Mouse (Mus musculus): ENCODE results near the gene Gtpbp6. TPM values are rescaled to one million over a fixed set of nuclear protein-coding genes. Genes with fewer than 3 reads are reported as not detected.
A peak's percentile ranks its signal among the peaks of the same experiment; 100 is the strongest.

The Gtpbp6 gene
- polyA plus RNA-seq, 1 experiment from 2014 or later, result 39.3 TPM

DNA sequence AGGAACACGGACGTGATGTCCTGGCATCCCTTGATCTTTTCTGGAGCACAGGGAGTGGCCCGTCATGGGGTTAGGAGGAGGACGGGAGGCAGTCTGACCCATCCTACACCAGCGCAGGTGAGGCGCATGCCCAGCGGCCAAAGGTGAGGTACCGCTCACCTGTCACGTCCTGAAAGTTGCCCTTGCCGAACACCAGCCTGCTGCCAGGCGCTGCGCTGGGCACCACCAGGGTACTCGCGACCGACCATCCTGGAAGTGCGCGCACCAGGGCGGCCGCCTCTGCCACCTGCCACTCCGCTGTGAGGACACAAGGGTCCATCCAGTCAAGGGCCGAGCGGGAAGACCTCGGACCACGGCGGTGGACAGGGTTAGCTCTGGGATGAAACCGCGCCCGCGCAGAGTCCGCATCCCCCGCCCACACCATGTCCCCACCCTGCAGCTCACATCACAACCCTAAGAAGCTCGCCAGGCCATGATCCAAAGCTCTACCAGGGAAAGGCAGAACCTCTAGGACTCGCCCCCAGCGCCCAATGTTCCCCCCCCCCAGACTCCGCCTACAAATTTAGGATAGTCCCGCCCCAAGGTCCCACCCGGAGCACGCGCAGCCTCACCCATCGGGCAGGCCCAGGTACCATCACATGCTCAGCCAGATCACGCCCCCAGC is 964 bp downstream of the Gtpbp6 start:
- 20% methylated on average over 31 of the region's 41 CpGs for WGBS
- Histone ChIP-seq H3K9me3 (no peaks in the 10 kb centered on the region), H3K36me3 (replicated peaks) (peaks cover 45% of the 10 kb centered on the region), H3K4me1 (peaks cover 19% of the 10 kb centered on the region), H3K4me2 (peak overlapping the region; percentile 89), H3K27ac (peak overlapping the region; percentile 96), H3K9ac (peak overlapping the region; percentile 89), H3K27me3 (peaks cover 4% of the 10 kb centered on the region; the same call in 1 of the 2 replicates), H3K4me3 (replicated peaks) (peak overlapping the region; percentile 79)
- peak; percentile 24 for ATAC-seq (ENCODE audit: low FRiP score)

DNA sequence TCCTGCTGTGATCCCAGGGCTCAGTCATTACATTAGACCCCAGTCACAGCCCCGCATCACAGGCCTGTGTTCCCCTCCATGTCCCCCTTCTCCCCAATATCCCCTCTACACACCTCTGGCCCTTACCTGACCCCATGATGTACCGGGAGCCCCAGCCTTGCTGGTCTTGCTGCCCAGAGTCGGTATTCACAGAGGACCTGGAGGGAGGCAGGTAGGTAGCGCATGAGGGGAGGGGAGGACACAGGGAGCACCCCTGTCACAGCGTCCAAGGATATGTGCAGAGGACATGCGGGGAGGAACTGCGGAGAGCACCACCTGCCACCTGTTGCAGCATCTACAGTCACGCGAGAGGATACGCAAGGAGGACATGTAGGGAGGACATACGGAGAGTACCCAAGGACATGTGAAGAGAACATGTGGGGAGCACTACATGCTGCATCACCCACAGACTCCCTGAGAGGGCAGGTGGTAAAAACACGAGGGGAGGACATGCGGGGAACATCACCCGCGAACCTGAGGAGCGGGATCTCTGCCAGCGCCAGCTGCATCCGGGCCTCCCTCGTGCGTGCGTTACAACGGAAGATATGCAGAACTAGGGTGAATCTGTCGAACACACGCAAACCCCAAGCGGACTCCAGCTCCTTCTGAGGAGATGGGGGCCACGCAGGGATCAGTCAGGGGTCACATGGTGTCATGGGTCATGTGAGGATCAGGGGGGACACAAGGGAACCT is 1.7 kb downstream of the Gtpbp6 start:
- peaks cover 26% of the 10 kb centered on the region for H3K4me1 ChIP-seq
- H3K4me2 ChIP-seq, result peak overlapping the region; percentile 89
- H3K4me3 ChIP-seq (replicated peaks), result peak overlapping the region; percentile 79
- H3K27me3 ChIP-seq, result peaks cover 11% of the 10 kb centered on the region
- no peak overlapping the region for H3K9ac ChIP-seq
- H3K27ac ChIP-seq, result no peak overlapping the region
- H3K36me3 ChIP-seq (replicated peaks), result peaks cover 45% of the 10 kb centered on the region
- H3K9me3 ChIP-seq, result no peaks in the 10 kb centered on the region
- 95% methylated on average over 26 of the region's 26 CpGs for WGBS
- no peak for ATAC-seq (ENCODE audit: low FRiP score)

DNA sequence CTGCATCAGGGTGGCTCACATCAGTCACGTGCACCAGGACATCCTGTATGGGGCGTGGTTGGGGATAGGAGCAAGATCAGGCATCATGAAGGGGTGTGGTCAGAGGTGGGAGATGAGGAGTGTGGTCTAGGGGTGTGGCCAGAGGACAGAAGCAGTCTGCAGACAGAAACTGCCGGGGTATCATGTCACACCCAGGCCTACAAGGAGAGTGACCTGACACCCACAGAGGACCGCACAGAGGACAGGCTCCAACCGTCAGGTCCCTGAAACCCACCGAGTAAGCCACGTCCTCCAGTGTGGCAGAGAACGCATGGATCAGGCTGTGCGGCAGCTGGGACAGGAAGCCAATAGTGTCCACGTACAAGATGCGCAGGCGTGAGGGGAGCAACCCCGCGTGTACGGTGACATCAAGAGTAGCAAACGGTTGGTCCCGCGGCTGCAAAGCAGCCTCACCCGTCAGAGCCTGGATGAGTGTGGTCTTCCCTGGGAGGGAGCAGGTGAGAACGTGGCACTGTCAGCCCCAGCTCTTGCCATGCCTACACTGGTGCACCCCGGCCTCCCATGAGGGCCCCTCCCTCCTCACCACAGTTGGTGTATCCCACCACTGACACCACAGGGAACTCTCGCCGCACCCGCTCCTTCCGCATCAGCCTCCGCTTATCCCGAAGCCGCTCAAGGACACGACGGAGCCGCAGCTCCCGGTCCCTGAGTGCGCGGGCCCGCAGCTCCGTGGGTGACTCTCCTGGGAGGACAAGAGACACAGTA is 3.2 kb downstream of the Gtpbp6 start:
- 96% methylated on average over 36 of the region's 36 CpGs for WGBS
- peaks cover 34% of the 10 kb centered on the region for H3K4me1 ChIP-seq
- ATAC-seq (ENCODE audit: low FRiP score), result no peak
- H3K4me2 ChIP-seq, result no peak overlapping the region
- peaks cover 26% of the 10 kb centered on the region for H3K27me3 ChIP-seq
- H3K36me3 ChIP-seq (replicated peaks), result peaks cover 45% of the 10 kb centered on the region
- H3K9me3 ChIP-seq, result no peaks in the 10 kb centered on the region
- no peak overlapping the region for H3K9ac ChIP-seq
- no peak overlapping the region for H3K27ac ChIP-seq
- no peak overlapping the region for H3K4me3 ChIP-seq (replicated peaks)

DNA sequence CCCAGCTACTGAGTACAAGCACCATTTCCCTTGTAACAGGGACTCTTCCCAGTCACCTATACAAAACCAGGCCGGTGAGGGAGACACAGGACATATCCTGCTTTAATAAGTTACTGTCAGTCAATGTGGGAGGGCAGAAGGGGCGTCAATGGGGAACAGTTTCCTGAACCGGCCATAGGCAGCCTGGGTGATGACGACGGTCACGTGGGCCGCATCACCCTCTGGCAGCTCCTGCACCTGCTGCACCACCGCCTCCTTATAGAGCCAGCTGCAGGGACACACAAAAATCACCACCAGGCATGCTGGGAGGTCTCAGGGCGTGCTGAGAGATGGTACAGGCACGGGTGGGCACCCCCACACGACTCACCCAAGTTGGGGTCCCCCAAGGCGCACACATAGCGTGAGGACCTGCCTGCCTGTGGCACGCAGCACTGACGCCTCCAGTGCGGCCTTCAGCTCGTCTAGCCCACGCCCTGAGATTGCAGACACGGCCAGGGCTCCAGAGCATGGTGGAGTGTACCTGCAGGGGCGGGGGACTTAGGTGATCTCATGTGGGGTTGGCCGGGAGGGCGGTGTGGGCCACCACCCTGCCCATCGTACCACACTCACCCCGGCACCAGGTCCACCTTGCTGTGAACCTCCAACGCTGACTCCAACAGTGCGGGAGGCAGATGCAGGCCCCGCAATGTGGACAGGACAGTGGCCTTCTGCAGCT is 3.9 kb downstream of the Gtpbp6 start:
- 94% methylated on average over 27 of the region's 27 CpGs for WGBS
- Histone ChIP-seq H3K4me3 (replicated peaks) (no peak overlapping the region), H3K27ac (no peak overlapping the region), H3K9me3 (no peaks in the 10 kb centered on the region), H3K9ac (no peak overlapping the region), H3K36me3 (replicated peaks) (peaks cover 45% of the 10 kb centered on the region), H3K4me2 (no peak overlapping the region), H3K4me1 (peaks cover 40% of the 10 kb centered on the region), H3K27me3 (peaks cover 27% of the 10 kb centered on the region)
- ATAC-seq (ENCODE audit: low FRiP score), result no peak

DNA sequence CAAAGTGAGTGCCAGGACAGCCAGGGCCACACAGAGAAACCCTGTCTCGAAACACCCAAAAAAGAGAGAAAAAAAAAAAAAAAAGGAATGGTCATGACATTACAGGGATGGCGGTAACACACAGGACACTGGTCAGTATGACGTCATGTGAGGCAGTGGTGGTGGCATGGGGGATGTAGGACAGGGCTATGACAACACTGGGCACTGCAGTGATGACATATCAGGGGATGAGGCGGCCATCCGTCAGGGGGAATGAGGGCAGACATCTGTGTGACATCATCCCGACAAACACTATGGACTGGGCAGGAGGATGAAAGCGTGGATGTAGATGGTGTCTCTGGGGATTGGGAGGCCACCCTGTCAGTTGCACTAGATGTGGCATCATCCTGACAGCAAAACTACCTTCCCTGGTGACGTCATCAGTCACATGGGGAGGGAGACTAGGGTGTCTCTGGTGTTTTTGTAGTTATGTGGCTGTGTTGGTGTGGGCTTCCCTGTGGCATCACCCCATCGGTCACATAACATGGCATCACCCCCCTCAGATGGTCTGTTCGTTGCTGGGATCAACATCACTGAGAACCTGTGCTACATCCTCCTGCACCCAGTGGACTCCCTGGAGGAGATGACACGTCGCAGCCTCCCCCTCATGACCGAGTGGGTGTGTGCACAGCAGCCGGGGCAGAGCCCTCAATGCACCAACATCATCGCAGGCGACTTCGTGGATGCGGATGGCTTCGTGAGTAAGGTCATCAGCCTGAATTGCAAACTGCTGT is 5.0 kb downstream of the Gtpbp6 start:
- no peak overlapping the region for H3K4me2 ChIP-seq
- no peaks in the 10 kb centered on the region for H3K9me3 ChIP-seq
- no peak for ATAC-seq (ENCODE audit: low FRiP score)
- no peak overlapping the region for H3K27ac ChIP-seq
- H3K36me3 ChIP-seq (replicated peaks), result peaks cover 45% of the 10 kb centered on the region
- WGBS, result 95% methylated on average over 19 of the region's 19 CpGs
- no peak overlapping the region for H3K4me3 ChIP-seq (replicated peaks)
- peaks cover 27% of the 10 kb centered on the region for H3K27me3 ChIP-seq
- H3K9ac ChIP-seq, result no peak overlapping the region
- peaks cover 42% of the 10 kb centered on the region for H3K4me1 ChIP-seq

DNA sequence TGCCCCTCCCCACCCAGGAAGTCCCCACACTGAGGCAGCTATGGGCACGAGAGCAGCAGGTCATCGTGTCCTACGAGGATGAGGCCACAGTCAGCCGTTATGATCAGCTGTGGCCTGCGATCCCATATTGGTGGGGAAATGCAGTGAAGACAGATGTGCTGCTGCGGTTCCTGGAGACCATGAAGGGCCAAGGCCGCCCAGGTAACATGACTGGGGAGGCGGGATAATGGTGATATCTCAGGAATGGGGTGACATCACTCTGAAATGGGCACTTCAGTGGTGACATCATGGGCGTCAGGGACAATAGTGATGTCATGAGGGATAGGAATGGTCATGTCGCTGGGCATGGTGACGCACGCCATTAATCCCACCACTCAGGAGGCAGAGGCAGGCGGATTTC is 5.6 kb downstream of the Gtpbp6 start:
- Histone ChIP-seq H3K9ac (no peak overlapping the region), H3K27ac (no peak overlapping the region), H3K27me3 (peaks cover 27% of the 10 kb centered on the region), H3K4me3 (replicated peaks) (no peak overlapping the region), H3K4me2 (no peak overlapping the region), H3K4me1 (peaks cover 42% of the 10 kb centered on the region), H3K36me3 (replicated peaks) (peaks cover 45% of the 10 kb centered on the region), H3K9me3 (no peaks in the 10 kb centered on the region)
- no peak for ATAC-seq (ENCODE audit: low FRiP score)
- WGBS, result 96% methylated on average over 13 of the region's 13 CpGs

DNA sequence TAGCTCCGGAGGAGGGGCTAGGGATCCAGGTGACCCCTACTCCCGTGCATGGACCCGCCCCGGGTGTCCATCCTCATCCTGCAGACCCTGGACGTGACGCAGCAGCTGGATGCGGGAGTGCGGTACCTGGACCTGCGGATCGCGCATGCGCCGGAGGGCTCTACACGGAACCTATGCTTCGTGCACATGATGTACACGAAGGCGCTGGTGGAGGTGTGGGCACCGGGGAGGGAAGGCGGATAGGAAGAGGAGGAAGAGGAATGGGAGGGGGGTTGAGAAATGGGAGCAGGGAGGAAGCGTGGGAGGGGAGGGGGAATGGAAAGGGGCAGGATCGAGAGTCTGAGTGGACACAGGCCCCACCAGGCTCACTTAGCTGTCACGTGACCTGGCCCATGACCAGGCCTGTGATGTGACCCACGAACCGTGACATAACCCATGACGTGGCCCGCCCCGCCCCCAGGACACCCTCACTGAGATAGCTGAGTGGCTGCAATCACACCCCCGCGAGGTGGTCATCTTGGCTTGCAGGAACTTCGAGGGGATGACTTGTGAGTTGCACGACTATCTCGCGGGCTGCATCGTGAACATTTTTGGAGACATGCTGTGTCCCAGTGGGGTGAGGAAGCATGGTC is 6.2 kb downstream of the Gtpbp6 start:
- Histone ChIP-seq H3K27me3 (peaks cover 27% of the 10 kb centered on the region), H3K4me1 (peaks cover 38% of the 10 kb centered on the region), H3K4me2 (peak overlapping the region; percentile 64), H3K4me3 (replicated peaks) (peak overlapping the region; percentile 33), H3K9me3 (no peaks in the 10 kb centered on the region), H3K27ac (no peak overlapping the region), H3K9ac (peak overlapping the region; percentile 17; the same call in 1 of the 2 replicates), H3K36me3 (replicated peaks) (peaks cover 45% of the 10 kb centered on the region)
- peak; percentile 36 for ATAC-seq (ENCODE audit: low FRiP score)
- WGBS, result 21% methylated on average over 34 of the region's 34 CpGs

DNA sequence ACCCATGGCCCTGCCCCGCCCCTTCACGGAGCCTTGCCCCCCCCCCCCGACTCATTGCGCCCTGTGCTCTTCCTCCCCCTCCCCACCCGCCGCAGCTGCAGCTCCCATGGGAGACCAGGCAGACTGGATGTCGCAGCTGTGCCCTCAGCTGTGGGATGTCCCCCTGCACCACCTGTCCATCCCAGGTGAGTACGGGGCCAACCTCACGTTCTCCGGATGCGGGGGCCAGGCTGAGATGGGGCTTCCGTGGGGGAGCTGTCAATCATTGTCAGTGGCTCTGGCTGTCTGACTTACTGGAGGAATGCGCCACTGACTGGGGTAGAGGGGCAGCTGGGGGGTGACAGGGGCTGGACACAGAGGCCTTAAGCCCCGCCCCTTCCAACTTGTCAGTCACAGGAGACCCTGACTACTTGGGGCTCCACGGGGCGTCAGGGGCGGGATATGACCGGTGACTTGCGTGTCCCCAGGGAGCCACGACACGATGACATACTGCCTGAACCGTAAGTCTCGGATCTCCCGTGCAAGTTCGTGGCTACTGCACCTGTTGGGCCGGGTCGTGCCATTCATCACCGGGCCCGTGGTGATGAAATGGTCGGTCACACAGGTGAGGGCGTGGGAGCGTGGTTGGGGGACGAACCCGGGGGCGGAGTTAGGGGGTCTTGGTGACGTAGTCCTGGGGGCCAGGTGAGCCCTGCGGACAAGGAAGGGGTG is 6.9 kb downstream of the Gtpbp6 start:
- peak; percentile 17 for ATAC-seq (ENCODE audit: low FRiP score)
- Histone ChIP-seq H3K4me1 (peaks cover 30% of the 10 kb centered on the region), H3K4me2 (peak overlapping the region; percentile 64), H3K9me3 (no peaks in the 10 kb centered on the region), H3K9ac (peak overlapping the region; percentile 17; the same call in 1 of the 2 replicates), H3K4me3 (replicated peaks) (peak overlapping the region; percentile 33), H3K27ac (no peak overlapping the region), H3K27me3 (peaks cover 27% of the 10 kb centered on the region), H3K36me3 (replicated peaks) (peaks cover 39% of the 10 kb centered on the region)
- WGBS, result 2% methylated on average over 36 of the region's 37 CpGs

DNA sequence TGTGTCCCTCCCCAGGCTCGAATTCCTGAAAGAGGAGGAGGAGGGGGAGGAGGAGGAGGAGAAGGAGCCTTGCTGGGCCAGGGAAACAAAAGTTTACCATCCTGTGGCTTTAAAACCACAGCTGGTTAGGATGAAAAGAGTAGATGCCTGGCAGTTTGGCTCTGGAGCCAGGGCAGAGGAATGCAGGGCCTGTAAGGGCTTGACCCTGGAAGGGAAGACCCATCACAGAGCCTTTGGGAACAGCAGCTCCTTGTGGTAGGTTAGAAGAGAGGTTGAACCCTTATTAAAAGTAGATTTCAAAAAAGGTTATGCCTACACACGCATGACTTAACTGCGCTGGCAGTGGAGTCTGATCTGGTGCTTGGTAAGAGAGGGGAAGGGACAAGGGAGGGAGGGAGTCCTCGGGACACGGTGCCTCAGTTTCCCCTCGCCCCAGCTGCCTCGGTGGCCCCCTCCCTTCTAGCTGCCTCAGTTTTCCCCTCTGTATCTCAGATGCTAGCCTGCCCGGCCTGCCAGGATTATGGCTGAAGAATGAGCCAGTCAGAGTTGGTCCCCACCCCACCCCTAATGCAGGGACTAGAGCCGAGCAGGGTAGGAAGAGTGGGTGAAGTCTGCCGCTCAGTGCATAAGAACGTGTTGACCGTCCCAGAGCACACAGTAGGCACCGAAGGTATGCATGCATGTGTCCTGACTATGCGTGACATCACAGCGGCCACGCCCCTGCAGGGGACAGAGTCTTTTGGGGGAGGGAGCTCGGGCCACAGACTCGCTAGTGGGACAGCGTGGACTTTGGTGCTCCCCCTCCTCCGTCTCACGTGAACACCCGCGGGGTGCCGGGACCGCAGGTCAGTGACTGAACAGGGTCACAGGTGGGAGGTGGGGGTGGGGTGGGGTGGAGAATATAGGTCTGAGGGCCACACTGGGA is 8.1 kb downstream of the Gtpbp6 start, which contains the start of gene Plcxd1:
TSS of gene Plcxd1 (plus strand) at position 314 of the 925 bp plus-strand sequence.
- Histone ChIP-seq H3K4me3 (replicated peaks) (peak within 1 kb of the TSS; percentile 33; the same call in 1 of the 2 replicates), H3K4me1 (peaks cover 34% of the 10 kb centered on the region), H3K27me3 (peaks cover 27% of the 10 kb centered on the region), H3K9me3 (no peaks in the 10 kb centered on the region), H3K4me2 (peak within 1 kb of the TSS; percentile 64), H3K36me3 (replicated peaks) (peaks cover 27% of the 10 kb centered on the region), H3K9ac (peak within 1 kb of the TSS; percentile 1; the same call in 1 of the 2 replicates), H3K27ac (no peak within 1 kb of the TSS)
- ATAC-seq (ENCODE audit: low FRiP score), result no peak
- WGBS, result 4% methylated on average over 25 of the region's 25 CpGs

DNA sequence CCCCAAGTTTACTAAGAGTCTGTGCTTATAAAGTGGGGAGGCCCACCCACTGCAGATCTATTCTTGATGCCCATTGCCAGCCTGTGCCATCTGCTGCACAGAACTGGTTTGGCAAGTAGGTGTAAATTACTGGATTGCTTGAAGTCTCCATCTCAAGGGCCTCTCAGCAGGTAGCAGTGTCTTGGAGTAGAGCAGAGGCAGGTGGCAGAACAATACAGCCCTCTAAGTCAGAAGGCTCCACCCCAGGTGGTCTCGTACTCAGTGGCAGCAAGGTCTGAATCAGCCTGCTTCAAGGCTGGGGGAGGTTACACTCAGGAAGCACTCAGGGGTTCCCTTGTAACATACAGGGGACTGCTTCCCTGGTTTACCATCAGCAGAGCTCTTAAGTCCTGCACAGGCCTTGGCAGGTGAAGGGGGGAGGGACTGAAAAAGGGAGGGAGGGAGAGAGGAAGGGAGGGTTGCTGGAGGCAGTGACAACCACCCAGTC is 9.0 kb downstream of the Gtpbp6 start:
- ATAC-seq (ENCODE audit: low FRiP score), result no peak
- Histone ChIP-seq H3K4me2 (no peak overlapping the region), H3K9me3 (no peaks in the 10 kb centered on the region), H3K4me1 (peaks cover 39% of the 10 kb centered on the region), H3K36me3 (replicated peaks) (peaks cover 19% of the 10 kb centered on the region), H3K27me3 (peaks cover 27% of the 10 kb centered on the region), H3K27ac (no peak overlapping the region), H3K4me3 (replicated peaks) (no peak overlapping the region), H3K9ac (no peak overlapping the region)
- 39% methylated on average over 1 of the region's 1 CpGs for WGBS

Measured in forebrain, embryonic 12.5 days (tissue).